12 mouse cellular contexts compared by ENCODE assay signal in the genomic region with DNA sequence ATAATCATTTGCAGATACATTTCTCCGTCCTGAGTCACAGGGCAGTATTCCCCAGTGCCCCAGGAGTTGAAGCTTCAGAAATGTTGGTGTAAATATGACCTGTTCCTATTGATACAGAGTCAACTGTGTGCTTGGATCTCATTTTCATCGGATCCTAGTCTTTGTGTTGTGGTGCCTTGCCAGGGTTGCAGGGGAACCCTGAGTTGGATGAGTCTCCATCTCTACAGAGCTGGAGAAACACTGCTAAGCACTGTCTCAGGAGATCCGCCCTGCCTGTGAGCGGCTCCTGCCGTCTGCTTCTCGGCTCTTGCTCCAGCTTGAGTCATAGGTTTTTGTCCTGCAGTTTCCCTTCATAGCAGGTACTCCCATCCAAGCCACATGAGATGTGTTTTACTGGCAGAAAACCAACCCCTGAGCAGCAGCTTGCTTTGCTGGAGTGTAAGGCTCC. TPM values are rescaled to one million over a fixed set of nuclear protein-coding genes. Genes with fewer than 3 reads are reported as not detected.
DNase-seq lines count a peak whose midpoint lies in the region.
"Had no signal": no experiment of that assay in that cellular context is flagged by ENCODE, and none has a peak within 500 bp of the region (broad histone marks: within the 10 kb centered on the region; RNA-seq: fewer than 3 reads in every experiment).

No protein-coding gene starts in this region.

- DNase-seq in gastrocnemius, adult 18-20 months (ENCODE audit: low spot score), result peak; percentile 48
- no peak for DNase-seq in gastrocnemius, postnatal 14 days
- DNase-seq in 3134 (ENCODE audit: extremely low read depth, insufficient read length, low spot score), result peak; percentile 73
- DNase-seq in Muller cell, postnatal 12 days (ENCODE audit: inconsistent ontology term), result peak; percentile 32
- peak; percentile 44 to 50 for DNase-seq in cerebellum, postnatal 36 days
- no peak for DNase-seq in left cerebral cortex, postnatal 10 days (ENCODE audit: extremely low spot score in 1 of 2, low spot score in 2 of 2)
- DNase-seq in layer of hippocampus, adult 8-10 months (ENCODE audit: low spot score in 2 of 2), result no peak
- DNase-seq: gastrocnemius, postnatal 25 days; kidney, postnatal 14 days; left cerebral cortex, postnatal 4 days; liver, embryonic 13.5 days; right cerebral cortex, postnatal 25 days had no signal

- intact Hi-C loops in gastrocnemius, postnatal 14 days (cut with DNase I; ENCODE audit: low total_unique reads), result no loop called here
- intact Hi-C loops in left cerebral cortex, postnatal 10 days (cut with DNase I), result no loop called here

RNA-seq across cellular contexts. Expression of a gene that starts 15.9 kb away (rescaled TPM):
- 10 to 100 TPM; 91.6 to 96.4 TPM for total RNA-seq in gastrocnemius, adult 18-20 months (2021)
- total RNA-seq in gastrocnemius, postnatal 14 days (2021), result 10 to 100 TPM; 39.6 to 74.8 TPM
- 10 to 100 TPM; 22.8 to 24.1 TPM for total RNA-seq in left cerebral cortex, postnatal 10 days (2021)
- total RNA-seq in layer of hippocampus, adult 8-10 months (2022), result 10 to 100 TPM; 41.0 to 48.0 (median 43.7) TPM

RNA-seq across cellular contexts. Expression of a gene that starts 35.8 kb away (rescaled TPM):
- 1 to 10 TPM; 1.3 to 2.0 TPM for total RNA-seq in gastrocnemius, adult 18-20 months (2021)
- 1 to 10 TPM; 2.4 to 3.0 TPM for total RNA-seq in gastrocnemius, postnatal 14 days (2021)
- 10 to 100 TPM; 13.1 to 15.6 TPM for total RNA-seq in left cerebral cortex, postnatal 10 days (2021)
- 10 to 100 TPM; 14.7 to 17.7 (median 16.1) TPM for total RNA-seq in layer of hippocampus, adult 8-10 months (2022)

RNA-seq across cellular contexts. Expression of a gene that starts 53.9 kb away (rescaled TPM):
- total RNA-seq in gastrocnemius, adult 18-20 months (2021), result under 1 TPM; 0.27 to 0.69 TPM
- under 1 TPM; 0.47 to 0.73 TPM for total RNA-seq in gastrocnemius, postnatal 14 days (2021)
- total RNA-seq in left cerebral cortex, postnatal 10 days (2021), result 1 to 10 TPM; 4.2 to 4.3 TPM
- total RNA-seq in layer of hippocampus, adult 8-10 months (2022), result 1 to 10 TPM; 3.2 to 5.0 (median 4.1) TPM

RNA-seq across cellular contexts. Expression of a gene that starts 54.1 kb away (rescaled TPM):
- total RNA-seq in gastrocnemius, adult 18-20 months (2021), result 10 to 100 TPM; 43.7 to 48.5 TPM
- 10 to 100 TPM; 48.9 to 50.1 TPM for total RNA-seq in gastrocnemius, postnatal 14 days (2021)
- 100 to 1,000 TPM; 224 to 239 TPM for total RNA-seq in left cerebral cortex, postnatal 10 days (2021)
- total RNA-seq in layer of hippocampus, adult 8-10 months (2022), result 100 to 1,000 TPM; 164 to 207 (median 188) TPM

Comparison
In these comparisons a context has a peak if more than half of its experiments do, and no peak if none do; other contexts are left out.
1. DNase-seq: peak in gastrocnemius, adult 18-20 months (single experiment), 3134 (single experiment), Muller cell, postnatal 12 days (single experiment) and cerebellum, postnatal 36 days (2 of 2); none in gastrocnemius, postnatal 14 days (single experiment), left cerebral cortex, postnatal 10 days (0 of 2) and layer of hippocampus, adult 8-10 months (0 of 2).